Mouse (Mus musculus) adrenal gland, adult 2 months (tissue): ENCODE data around the gene Crp. TPM values are rescaled to one million over a fixed set of nuclear protein-coding genes. Genes with fewer than 3 reads are reported as not detected.
A peak's percentile ranks its signal among the peaks of the same experiment; 100 is the strongest.

Experiments
- DNase-seq: peaks from one replicate; pipeline ENCODE4 v3.0.0; 2021
- long read RNA-seq: library from polyadenylated mRNA; stranded (forward); transcript quantifications from one replicate; pipeline ENCODE4 v2.0.0, GENCODE M21; 2021
- polyA plus RNA-seq: library from polyadenylated mRNA; depleted of rRNA; stranded (reverse); fragments of >200 nt; gene quantifications from 2 replicates; pipeline ENCODE4 v1.2.3, GENCODE M21; 2012; rRNA removed
- total RNA-seq, 2 experiments: library from RNA; stranded (reverse); gene quantifications; 2 replicates each; pipeline ENCODE4 v1.2.3; 2021

Gene Crp
- total RNA-seq (1 to 10 TPM in 1 of 2 experiments, not detected in 1; 1.0 TPM), polyA plus RNA-seq (not detected in 2 replicates)
- long read RNA-seq, result 0 reads

DNA sequence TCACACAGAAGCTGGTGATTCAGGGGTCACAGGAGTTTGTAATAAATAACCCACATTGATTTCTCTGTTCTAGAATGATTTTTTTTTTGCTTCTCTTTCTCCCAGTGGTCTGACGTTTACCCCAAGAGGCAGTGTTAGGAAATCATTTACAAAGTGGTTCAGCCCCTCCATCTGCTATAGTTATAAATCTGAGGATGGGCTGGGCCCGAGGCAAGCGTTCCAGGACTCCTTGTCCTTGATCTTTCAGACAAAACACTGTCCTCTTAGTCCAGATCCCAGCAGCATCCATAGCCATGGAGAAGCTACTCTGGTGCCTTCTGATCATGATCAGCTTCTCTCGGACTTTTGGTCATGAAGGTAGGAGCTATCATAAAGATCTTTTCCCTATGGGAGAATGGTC lies at the start of gene Crp:
Gene Crp (plus strand): TSS at position 212 of the 400 bp plus-strand sequence.
- no peak for DNase-seq

DNA sequence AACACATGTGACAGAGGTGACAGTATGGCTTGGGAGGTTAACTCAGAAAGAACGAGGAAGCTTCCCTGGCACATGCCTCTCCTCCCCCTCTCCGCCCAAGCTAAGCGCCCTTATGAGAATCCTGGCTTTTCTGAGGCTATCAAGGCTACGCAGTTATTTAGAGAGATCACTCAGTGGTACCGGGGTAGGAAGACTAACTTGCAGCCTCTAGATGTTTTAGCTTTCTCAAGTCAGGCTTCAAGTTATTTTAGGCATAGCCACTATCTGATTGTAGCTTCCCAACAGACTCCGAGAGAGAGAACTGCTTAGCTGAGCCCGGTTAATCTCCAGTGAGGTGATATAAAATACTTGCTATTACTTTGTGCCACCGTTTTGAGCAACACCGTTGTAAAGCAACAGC lies 48.5 kb upstream of the Crp start:
- DNase-seq, result no peak

DNA sequence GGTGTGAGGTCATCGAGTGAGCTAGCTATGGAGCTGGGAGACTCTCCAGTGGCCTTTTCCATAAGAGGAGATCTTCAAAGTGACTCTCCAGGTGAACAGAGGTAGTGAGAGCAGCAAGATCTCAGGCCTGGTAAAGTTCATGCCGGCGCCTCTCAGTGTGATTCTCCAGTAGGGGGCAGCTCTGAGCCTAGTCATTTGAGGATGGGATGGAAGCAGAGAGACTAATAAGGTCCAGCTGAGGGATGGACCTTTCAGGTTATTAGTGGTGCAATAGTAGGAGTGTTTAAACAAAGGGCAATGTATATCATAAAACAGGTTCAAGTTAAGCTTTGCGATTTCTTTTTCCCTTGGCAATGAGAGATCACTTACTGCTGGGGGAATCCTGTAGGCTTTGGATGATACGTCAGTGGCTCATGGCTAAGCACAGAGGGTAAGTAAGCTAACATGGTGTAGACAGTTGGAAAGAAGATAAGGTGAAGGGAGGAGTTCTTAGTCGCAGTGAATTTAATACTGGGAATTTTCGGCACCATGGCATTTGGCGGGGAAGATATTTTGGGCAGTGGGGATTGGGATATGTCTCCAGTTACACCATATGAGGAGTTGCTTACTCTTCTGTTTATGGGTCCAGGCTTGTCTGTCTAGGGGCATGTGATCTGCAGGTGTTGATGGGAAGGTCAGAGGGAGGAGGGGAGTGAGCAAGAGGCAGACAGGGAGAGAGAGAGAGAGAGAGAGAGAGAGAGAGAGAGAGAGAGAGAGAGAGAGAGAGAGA lies 47.2 kb upstream of the Crp start:
- peak; percentile 52 for DNase-seq

DNA sequence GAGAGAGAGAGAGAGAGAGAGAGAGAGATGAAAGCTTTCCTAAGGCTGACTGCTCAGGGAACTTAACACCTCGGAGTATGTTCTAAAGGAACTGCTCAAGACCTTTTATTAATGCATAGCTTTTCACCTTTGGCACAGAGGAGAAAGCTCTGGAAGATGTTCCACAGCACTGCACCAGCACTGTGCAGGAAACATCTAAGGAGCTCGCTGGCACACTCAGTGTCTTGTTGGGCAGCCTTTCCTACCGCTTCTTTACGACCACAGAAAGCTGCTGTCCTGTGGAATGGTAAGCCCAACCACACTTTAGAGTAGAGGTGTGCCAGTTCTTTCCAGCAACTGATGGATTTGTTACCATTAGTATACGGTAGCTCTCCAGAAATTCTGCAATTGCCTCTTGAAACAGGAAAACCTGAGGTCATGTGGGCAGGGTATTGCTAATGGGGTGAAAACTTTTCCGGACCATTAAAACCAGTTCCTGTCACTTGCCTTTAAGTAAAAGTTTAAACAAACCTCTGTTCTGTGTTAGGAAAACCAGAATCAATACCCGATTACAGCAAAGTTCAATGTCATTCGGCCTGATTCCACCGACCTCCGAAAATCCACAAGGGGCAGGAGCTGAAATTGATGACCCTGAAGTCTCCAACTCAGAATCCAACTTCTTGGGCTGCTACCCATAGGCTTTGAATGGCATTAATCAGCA lies 46.4 kb upstream of the Crp start:
- DNase-seq, result no peak

DNA sequence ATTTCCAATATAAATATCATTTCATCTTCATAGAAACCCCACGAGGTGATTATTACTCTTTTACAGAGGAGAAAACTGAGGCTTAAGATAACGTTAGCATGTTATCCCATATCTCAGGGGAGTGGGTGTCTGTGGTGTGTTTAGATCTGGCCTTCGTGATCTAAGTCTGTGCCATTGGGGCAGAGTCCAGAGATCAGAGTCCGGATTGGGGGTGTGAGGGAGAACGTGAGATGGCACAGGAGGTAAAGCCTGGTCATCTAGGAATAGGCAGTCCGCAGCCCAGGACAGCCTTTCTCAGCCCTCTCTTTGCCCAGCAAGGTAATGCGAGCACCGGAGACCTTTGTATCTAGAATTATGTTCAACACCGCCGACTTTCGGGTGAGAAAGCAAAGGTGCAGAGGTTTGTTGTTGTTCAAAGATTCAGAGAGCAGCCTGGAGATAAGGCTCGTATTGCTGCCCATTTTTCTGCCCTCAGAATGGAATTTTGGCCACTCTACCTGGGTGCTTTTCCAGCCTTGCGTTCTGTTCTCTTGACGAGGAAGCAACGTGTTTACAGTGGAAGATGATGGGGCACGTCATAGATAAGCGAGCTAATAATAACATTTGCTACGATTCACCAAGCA lies 45.7 kb upstream of the Crp start:
- no peak for DNase-seq

DNA sequence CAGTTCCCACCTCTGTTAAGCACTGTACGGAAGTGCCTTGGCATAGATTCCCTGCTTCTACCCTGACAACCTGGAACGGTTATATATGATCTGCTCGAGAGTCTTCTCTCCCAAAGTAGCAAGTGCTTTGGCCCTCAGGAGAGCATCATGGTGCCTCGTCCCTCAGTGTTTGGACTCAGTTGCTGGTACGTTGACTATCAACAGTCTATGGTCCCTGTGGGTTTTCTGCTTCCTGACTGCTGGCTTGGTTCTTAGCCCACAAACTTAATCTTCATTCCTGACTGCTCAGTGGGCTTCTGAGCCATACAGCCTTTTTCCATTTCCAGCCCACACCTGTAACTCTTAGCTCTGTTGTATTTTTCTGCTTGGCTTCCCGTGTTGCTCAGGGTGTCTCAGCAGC lies 44.0 kb upstream of the Crp start:
- no peak for DNase-seq

DNA sequence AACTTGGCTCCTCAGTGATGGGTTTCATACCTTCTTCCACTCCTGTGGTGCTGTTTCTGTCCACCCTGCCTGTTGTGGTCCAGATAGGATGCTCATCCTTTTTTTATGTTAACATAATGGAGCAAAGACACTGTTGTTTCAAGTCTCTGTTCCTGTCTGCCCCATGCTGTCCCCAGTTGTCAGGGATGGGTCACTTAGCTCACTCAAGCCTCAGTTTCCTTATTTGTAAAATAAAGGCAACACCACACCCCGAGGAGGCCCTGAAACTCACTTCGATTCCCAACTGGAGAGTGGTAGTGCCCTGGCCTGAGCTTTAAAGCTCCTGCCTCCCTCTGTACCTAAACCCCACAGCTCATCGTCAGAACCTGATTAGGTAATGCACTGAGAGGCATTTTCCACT lies 40.6 kb upstream of the Crp start:
- no peak for DNase-seq

DNA sequence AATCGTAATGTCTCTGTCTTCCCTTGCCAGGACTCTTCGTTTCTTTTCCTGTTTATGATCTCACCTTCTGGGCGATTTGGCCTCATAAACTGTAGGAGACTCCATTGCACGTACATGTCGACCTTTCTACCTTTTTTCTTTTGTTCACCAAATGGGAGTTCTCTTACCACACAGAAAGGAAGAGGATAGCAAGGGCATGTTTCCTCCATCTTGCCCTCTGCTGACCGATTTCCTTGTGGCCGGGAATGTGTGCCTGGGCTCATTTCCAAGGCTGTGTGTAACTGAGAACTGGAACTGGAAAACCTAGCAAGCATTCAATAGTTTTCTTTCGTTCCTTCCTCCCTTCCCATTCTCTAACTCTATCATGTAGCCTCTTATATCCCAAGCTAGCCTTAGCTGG lies 38.2 kb upstream of the Crp start:
- DNase-seq, result no peak

DNA sequence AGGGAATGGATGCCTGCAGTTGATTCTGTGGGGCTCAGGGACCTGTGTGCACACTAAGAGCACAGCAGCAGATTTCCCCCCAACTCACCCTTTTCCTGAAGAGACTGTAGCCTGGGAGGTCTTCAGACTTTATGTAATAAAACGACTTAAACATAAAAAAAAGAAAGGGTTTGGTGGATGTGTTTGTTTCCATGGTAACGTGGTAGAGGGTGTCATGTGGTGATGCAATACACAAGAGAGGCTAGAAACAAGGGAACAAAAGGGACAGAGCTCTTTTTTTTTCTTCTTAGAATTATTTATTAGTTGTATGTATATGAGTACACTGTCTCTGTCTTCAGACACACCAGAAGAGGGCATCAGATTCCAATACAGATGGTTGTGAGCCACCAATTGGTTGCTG lies 32.4 kb upstream of the Crp start:
- DNase-seq, result no peak

DNA sequence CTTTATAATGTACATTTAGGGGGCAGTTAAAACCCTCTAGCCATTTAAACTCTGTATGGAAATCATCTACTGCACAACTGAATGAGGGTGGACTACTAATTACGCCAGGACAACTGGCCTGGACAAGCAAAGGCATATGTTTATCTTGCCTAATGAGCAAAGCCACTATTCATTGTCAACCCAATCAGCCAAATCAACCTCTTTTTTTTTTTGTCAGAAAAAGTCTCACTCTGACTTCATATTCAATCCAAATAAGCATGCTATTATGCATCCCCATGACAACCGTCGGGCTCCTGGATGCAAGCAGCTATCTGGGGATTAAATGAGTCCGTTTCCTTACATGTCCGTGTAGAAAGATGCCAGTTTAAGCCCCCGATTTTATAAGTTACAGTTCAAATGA lies 30.3 kb upstream of the Crp start:
- no peak for DNase-seq

DNA sequence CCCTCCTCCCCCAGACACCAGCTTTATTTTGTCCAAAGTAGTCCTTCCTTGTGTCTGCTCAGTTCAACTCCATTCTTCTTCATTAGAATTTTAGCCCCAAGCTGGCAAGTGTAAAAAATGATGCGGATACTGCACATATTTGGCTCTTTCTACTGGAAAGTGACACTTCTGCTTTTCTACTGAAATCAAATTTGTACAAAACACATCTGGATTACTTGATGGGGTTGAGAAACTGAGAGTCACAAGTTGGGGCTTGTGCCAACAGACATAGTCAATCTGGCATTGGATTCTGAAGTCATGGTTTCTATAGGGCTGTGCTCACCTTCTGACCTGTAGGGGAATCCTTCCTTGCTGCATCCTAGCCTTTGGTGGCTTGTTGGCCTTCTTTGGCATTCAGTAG lies 27.1 kb upstream of the Crp start:
- no peak for DNase-seq

DNA sequence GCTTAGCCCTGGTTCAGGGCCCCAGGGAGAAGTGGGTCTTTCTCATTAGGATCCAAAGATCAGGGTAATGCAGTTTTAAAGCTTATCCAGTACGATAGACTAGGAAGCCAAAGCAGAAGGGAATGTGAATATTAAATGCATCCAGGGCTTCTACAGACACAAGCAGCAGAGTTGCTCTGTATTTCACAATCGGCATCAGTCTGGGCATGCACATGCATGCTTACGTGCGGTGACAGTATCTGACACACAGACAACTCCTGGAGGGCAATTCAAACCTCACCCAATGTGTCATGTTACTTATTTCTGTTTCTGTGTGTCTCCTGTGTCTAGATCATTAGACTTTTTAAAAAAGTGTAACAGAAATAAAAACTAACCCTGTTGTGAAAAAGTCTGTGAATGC lies 17.1 kb upstream of the Crp start:
- DNase-seq, result no peak

DNA sequence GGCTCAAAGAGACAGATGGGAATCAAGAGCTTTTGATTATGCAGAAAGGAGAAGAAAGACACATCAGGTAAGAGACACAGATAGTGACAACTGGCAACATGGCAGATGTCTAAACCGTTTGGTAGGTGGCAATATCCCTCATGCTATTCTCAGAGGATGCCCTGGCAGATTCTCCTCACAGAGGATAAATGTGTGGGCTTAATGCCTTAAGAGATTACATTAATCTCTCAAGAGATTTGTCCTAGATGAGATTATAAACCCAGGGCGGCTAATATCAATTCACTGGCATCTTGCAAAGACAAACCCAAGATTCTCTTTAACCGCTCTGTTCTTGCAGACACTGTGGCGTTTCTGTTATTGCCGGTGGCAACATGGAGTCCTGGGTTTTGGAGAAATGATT lies 14.3 kb upstream of the Crp start:
- DNase-seq, result no peak

DNA sequence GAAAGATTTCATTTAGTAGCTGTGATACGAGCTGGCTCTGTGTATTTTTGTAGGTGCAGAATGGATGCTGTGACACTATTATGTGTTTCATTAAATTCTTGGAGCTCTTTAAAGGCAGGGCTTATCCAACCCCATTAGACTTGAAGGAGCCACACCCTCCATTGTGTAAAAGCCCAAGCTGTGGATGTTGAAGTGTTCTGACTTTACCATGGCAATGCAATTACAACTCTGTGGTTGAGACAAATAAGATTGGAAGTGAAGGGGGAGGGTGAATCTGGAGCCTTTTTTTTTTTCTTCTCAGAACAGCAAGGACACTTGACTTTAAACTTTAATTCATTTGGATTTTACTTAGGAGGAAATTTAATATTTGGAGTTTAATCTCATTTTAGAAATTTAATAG lies 13.9 kb upstream of the Crp start:
- no peak for DNase-seq

DNA sequence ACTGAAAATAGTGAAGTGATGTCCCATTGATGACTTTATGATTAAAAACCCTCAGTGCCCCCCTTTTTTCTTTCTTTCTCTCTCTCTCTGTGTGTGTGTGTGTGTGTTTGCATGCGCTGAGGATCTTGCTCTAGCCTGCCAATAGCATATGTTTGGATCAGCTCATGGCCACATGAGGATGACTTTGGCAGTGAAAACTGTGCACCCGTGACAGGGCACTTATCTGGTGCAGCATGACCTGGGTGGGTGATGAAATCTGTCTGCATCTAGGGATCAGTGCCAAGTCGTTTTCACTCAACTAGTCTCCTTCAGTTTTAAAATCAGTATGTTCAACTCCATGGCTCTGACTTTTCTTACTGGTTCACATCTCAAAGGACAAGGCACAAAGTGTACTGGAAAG lies 12.7 kb upstream of the Crp start:
- peak; percentile 59 for DNase-seq

DNA sequence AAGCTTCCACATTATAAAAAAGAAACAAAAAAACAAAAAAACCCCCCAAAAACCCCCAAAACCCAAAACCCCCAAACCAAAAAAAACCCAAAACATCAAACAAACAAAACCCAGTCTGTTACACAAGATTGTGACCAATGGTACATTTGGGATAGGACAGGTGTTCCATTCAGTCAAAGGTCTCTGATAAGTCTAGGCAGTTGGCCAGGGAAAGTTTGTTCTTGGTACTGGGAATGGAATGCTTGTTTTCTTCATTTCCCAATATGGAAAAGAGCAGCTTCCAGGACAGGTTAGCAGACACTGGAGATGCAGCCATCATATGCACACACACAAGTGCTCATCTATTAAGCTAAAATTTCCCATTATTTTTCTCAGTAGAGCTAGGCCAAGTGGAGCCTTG lies 433 bp upstream of the Crp start:
- no peak for DNase-seq

DNA sequence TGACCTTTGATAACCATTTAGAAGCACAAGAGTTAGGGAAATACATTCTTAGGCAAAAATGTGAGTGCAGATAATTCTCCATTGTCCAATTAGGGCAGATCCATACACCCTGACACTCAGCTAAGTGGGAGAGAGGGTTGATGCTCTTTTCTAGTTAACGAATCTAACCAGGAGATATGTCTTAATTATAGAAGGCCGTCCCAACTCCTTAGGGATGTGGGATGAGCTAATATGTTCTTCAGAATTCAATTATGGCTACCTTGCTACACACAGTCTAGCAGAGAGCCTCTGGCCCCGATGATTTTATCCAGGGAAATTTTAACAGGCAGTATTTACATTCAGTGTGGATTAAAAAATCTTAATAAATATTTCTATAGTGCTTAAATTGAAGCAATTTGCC lies 3.0 kb downstream of the Crp start:
- DNase-seq, result no peak

DNA sequence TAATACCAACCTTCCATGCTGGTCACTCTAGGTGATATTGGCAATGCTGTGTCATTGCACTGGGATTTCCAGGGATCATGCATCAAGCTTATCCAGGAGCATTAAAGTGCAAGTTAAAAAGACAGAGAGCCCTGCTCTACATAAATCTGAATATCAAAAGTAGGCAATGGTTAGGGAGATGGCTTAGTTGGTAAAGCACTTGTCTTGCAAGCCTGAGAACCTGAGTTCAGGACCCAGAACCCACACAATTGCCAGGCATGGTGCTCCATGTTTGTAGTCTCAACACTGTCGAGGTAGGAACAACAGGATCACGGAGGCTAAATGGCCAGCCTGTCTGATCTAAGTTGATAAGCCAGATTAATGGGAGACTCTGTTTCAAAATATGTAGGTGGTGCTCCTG lies 3.5 kb downstream of the Crp start:
- DNase-seq, result no peak

DNA sequence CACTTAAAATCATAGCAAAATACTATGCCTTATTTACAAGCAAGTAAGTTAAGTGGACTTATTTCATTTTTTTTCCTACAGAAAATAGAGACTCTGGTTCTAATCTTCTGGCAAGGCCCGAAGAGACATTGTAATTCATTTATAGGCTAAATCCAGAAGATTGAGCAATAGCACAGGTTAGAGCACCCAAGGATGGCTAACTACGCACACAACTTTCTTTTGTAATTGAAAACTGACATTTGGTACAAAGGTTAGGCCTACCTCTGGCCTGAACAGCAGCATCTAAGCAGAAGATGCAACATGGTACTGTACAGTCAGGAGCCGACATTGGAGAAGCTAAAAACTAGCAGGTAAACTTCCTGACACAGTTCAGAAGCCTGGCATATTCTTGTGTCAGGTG lies 4.0 kb downstream of the Crp start:
- no peak for DNase-seq

DNA sequence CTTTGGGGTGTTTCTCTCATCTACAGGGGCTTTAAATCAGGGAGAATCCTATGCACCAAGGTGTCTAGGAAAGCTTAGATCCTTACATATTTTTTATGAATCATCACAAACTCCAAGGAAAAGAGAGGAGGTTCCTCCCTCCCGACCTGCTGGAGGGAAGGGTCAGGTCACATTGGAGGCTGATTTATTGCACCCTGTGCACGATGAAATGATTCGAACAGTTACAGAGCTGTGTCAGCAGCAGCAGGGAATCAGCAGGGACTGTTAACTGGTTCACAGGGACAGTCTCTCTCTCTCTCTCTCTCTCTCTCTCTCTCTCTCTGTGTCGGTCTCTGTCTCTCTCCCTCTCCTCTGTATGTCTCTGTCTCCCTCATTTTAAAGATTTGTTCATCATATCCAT lies 6.9 kb downstream of the Crp start:
- DNase-seq, result no peak

DNA sequence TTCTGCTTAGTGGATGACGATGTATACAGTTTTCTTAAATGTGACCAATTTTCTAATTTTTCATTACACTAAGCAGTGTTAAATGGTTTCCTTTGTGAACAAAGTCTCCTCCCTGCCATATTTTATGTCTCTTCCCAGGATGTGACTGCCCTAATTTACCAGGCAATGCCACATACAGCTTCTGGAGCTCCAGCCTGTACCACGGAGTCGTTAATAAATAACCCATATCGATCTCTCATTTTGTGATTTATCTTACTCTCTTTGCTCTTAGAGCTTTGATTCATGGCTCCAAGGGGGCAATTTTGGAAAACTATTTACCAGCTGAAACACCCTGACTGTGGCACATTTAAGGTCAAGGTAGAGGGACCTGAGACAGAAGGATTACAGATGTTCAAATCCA lies 8.4 kb downstream of the Crp start:
- no peak for DNase-seq

DNA sequence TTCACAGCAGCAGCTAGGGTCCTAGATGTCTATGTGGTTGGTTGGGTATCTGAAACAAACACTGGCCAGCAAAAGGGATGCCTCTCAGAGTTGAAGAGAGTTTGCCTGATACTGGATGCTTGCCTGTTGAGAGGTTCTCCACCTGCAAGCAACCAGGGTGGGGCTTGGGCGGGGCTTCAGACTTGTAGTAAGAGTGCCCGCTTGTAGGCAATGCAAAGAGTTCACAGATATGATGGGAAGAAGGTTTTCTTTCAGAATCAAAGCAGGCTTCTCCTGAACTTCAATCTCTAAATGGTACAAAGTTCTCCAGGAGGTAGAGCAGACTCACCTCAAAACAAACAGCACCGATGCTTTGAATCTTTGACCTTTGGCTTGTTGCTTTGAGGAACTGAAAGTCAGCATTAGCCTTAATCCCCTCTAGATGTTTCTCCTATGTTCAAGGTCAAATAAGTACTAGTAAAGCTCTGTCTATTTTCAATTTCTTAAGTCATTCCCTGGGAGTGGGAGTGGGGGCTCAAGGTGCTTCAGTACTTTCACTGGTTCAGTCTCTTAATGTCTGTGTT lies 12.0 kb downstream of the Crp start:
- no peak for DNase-seq

DNA sequence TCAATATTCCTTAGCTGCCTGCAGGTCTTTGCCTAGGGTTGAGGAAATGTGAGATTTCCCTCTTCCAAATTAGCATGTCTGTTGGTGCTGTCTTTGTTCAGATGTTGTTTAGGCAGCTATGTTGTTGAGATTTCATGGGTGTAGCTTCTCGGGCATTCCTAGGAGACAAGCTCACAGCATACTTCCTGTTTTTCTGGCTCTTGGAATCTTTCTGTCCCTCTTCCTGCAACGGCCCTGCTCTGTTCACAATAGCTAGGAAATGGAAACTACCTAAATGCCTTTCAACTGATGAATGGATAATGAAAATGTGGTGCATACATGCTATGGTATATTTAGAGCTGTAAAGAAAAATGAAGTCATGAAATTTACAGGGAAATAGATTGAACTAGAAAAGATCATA lies 13.5 kb downstream of the Crp start:
- DNase-seq, result no peak
